Mouse (Mus musculus) heart, adult 2 months (tissue): Measurements from ENCODE around the gene Golgb1. TPM values are rescaled to one million over a fixed set of nuclear protein-coding genes. Genes with fewer than 3 reads are reported as not detected.

Experiments
- DNase-seq, 2 experiments: peaks; one replicate each; pipeline ENCODE4 v3.0.0; 2021
- H3K27ac ChIP-seq: fragments of 200-600 bp; 2 replicates; pipeline ENCODE4 v1.8.1; 2022
- H3K27me3 ChIP-seq: fragments of 200-500 bp; 2 replicates; pipeline ENCODE4 v1.6.1; 2012; ENCODE audit warnings: mild to moderate bottlenecking, low read length, inconsistent platforms, mixed read lengths; ENCODE audit not compliant: control insufficient read depth, insufficient read depth
- H3K36me3 ChIP-seq: fragments of 200-500 bp; 2 replicates; pipeline ENCODE4 v1.6.1; 2012; ENCODE audit warnings: low read length, inconsistent platforms; ENCODE audit not compliant: control insufficient read depth, insufficient read depth
- H3K4me1 ChIP-seq: fragments of 200-500 bp; 2 replicates; pipeline ENCODE4 v1.6.1; 2011; ENCODE audit warnings: low read length; ENCODE audit not compliant: control insufficient read depth, insufficient read depth
- H3K4me3 ChIP-seq: fragments of 200-600 bp; 2 replicates; pipeline ENCODE4 v1.8.1; 2022
- H3K79me2 ChIP-seq: fragments of 200-500 bp; replicated peaks from 2 replicates; pipeline ENCODE4 v1.6.1; 2012; ENCODE audit warnings: mild to moderate bottlenecking, inconsistent platforms, low read length, moderate library complexity, mixed read lengths; ENCODE audit not compliant: control insufficient read depth, insufficient read depth
- H3K9ac ChIP-seq: fragments of 200-500 bp; 2 replicates; pipeline ENCODE4 v1.6.1; 2012; ENCODE audit warnings: low read depth, mild to moderate bottlenecking, control low read depth, inconsistent platforms, low read length, mixed read lengths
- CTCF ChIP-seq: fragments of 200-600 bp; IDR thresholded peaks from 2 replicates; pipeline ENCODE4 v1.8.1; 2022; ENCODE audit warnings: antibody characterized with exemption, mild to moderate bottlenecking, moderate library complexity
- EP300 ChIP-seq: fragments of 200-500 bp; IDR thresholded peaks from 2 replicates; pipeline ENCODE4 v1.6.1; 2011; ENCODE audit warnings: low read depth, low read length, control low read depth; ENCODE audit not compliant: insufficient read depth
- POLR2A ChIP-seq: fragments of 200-500 bp; IDR thresholded peaks from 2 replicates; pipeline ENCODE4 v1.6.1; 2011; ENCODE audit warnings: mild to moderate bottlenecking, low read depth, low read length, control low read depth; ENCODE audit not compliant: insufficient read depth
- WGBS: fragments of 180-500 bp; shearing (Covaris S2); methylation state at CpG from one replicate; pipeline ENCODE4 v1.1.7; 2018; 5-methylcytosine and 5-hydroxymethylcytosine counted together
- intact Hi-C: fragments of 180-260 bp; cut with DNase I; formaldehyde crosslinking; loops from one replicate; pipeline ENCODE4 v1.15.1; 2025
- polyA plus RNA-seq: library from polyadenylated mRNA; depleted of rRNA; stranded (reverse); fragments of >200 nt; gene quantifications from 2 replicates; pipeline ENCODE4 v1.2.3, GENCODE M21; 2012
- total RNA-seq, 2 experiments: library from RNA; stranded (reverse); gene quantifications; 2 replicates each; pipeline ENCODE4 v1.2.3; 2021

Golgb1 gene
- total and polyA plus RNA-seq, 3 experiments = 27.7 to 52.1 (median 41.6) TPM

- Histone ChIP-seq H3K36me3 (no peaks in the 10 kb centered on the region), H3K27ac (no peak overlapping the region), H3K4me3 (no peak overlapping the region), H3K79me2 (no peaks in the 10 kb centered on the region), H3K27me3 (no peaks in the 10 kb centered on the region), H3K9ac (no peak overlapping the region), H3K4me1 (no peaks in the 10 kb centered on the region)
- intact Hi-C loops = no loop called here
- WGBS = 91% methylated on average over 10 of the region's 10 CpGs
- no peak for DNase-seq
- TF ChIP-seq CTCF = no peak
- TF ChIP-seq EP300 = no peak
- TF ChIP-seq POLR2A = no peak
Observed at GRCm38 (mm10) chr16:36927495-36928105, 52.7 kb downstream of the Golgb1 start.

DNA sequence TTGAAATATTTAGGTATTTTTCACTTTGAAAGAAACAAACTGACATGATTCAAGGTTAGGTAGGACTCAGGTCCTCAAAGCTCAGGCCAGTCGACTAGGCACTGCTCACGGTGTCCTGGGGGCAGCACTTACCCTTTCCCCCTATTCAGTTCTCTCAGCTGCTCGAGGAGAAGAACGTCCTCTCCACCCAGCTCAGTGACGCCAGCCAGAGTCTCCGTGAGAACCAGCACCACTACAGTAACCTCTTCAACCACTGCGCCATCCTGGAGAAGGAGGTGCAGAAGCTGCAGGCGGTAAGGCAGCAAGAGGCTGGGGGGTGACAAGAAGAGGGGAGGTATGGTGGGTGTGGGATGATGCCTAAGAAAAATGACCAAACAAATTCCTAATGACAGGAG lies 53.2 kb downstream of the Golgb1 start:
- TF ChIP-seq EP300 = no peak
- TF ChIP-seq CTCF = no peak
- no peak for TF ChIP-seq POLR2A
- Histone ChIP-seq H3K36me3 (no peaks in the 10 kb centered on the region), H3K79me2 (no peaks in the 10 kb centered on the region), H3K4me1 (no peaks in the 10 kb centered on the region), H3K9ac (no peak overlapping the region), H3K27me3 (no peaks in the 10 kb centered on the region), H3K27ac (no peak overlapping the region), H3K4me3 (no peak overlapping the region)
- intact Hi-C loops = no loop called here
- WGBS = 93% methylated on average over 8 of the region's 8 CpGs
- DNase-seq = no peak

- Histone ChIP-seq H3K4me1 (peaks cover 5% of the 10 kb centered on the region), H3K4me3 (no peak overlapping the region), H3K27ac (no peak overlapping the region), H3K27me3 (no peaks in the 10 kb centered on the region), H3K36me3 (peaks cover 5% of the 10 kb centered on the region), H3K79me2 (no peaks in the 10 kb centered on the region), H3K9ac (no peak overlapping the region)
- 95% methylated on average over 7 of the region's 7 CpGs for WGBS
- intact Hi-C loops = no loop called here
- TF ChIP-seq POLR2A (no peak), CTCF (no peak), EP300 (no peak)
- DNase-seq = no peak
Observed at GRCm38 (mm10) chr16:36929216-36929615, 54.3 kb downstream of the Golgb1 start.

DNA sequence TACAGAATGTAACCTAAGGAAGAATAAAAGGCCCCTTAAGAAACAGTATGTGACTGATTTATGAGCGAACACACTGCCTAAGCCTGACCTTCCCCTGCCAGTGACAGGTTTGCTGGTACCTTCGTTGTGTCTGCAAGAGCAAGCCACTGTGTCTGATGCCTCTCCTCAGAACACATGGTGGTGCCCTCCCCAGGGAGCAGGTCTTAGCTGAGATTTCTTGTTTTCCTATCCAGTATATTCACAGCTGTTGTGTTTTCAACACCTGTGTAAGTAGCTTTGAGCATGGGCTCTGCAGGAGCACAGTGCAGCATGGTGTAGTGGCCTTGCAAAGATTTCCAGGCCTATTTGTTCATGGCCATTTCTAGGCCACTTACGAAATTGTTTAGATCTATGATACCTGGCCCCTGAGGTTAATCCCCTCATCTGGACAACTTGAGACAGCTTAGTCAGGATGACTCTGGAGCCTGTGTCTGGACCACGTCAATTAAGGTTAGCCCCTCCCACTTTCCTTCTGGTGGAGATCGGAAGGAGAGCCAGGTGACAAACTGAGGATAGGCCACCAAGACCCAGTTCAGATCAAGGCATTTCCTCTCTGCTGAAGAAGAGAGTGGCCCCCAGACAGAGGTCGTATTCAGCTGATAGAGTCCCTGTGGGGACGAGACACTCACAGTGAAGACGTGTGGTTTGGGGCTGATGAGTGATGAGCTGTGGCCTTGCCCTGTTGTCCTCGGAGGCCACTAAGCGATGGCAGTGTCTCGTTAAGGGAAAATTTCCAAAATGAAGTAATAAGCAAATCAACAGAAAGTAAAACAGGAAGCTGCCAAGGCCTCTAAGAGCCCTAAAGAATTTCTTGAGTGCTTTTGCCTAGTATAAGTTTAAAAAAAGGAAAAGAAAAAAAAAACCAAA lies 55.5 kb downstream of the Golgb1 start:
- WGBS = 70% methylated on average over 11 of the region's 11 CpGs
- no peak for TF ChIP-seq EP300
- TF ChIP-seq POLR2A = no peak
- no peak for TF ChIP-seq CTCF
- Histone ChIP-seq H3K4me3 (no peak overlapping the region), H3K9ac (no peak overlapping the region), H3K36me3 (peaks cover 5% of the 10 kb centered on the region), H3K4me1 (peaks cover 6% of the 10 kb centered on the region), H3K27me3 (no peaks in the 10 kb centered on the region), H3K27ac (no peak overlapping the region), H3K79me2 (no peaks in the 10 kb centered on the region)
- no peak for DNase-seq
- intact Hi-C loops = loop anchor here (5.0 kb wide), 1 partner anchor 53 kb away; the partner anchor contains the start of genes Eaf2 and Golgb1

- intact Hi-C loops = loop anchor here (5.0 kb wide), 1 partner anchor 54 kb away; the partner anchor contains the start of genes Eaf2 and Golgb1
- no peak overlapping the region for H3K9ac ChIP-seq
- TF ChIP-seq EP300 (no peak), POLR2A (no peak), CTCF (no peak)
- H3K4me1 ChIP-seq = peaks cover 10% of the 10 kb centered on the region
- H3K27ac ChIP-seq = no peak overlapping the region
- no peak for DNase-seq
- H3K27me3 ChIP-seq = no peaks in the 10 kb centered on the region
- peaks cover 5% of the 10 kb centered on the region for H3K36me3 ChIP-seq
- WGBS = 95% methylated on average over 10 of the region's 10 CpGs
- H3K4me3 ChIP-seq = no peak overlapping the region
- H3K79me2 ChIP-seq = no peaks in the 10 kb centered on the region
Observed at GRCm38 (mm10) chr16:36931381-36931780, 56.4 kb downstream of the Golgb1 start.

DNA sequence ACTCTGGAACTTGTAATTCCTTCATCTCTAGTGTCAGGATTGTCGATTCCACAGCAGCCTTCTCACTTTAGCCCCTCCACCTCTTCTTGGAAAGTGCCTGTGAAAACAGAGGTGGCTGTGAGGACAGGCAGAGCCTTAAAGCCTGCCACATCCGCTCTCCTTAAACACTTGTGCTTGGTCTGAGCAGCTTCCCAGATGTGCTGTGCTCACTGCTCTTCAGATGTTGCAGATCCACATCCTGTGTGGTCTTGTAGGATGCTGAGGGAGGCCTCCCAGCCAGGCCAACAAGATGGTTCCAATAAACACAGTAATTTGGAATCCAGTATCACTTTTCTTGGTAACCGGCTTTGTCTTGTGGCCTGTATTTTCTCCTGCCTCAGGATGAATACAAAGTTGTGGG lies 57.0 kb downstream of the Golgb1 start:
- H3K4me3 ChIP-seq = no peak overlapping the region
- no peak for TF ChIP-seq CTCF
- no peak for TF ChIP-seq EP300
- TF ChIP-seq POLR2A = no peak
- no peak for DNase-seq
- peaks cover 5% of the 10 kb centered on the region for H3K36me3 ChIP-seq
- no peak overlapping the region for H3K27ac ChIP-seq
- H3K79me2 ChIP-seq = no peaks in the 10 kb centered on the region
- no peaks in the 10 kb centered on the region for H3K27me3 ChIP-seq
- 73% methylated on average over 3 of the region's 3 CpGs for WGBS
- intact Hi-C loops = loop anchor here (5.0 kb wide), 1 partner anchor 55 kb away; the partner anchor contains the start of genes Eaf2 and Golgb1
- peaks cover 10% of the 10 kb centered on the region for H3K4me1 ChIP-seq
- H3K9ac ChIP-seq = no peak overlapping the region
